Mouse (Mus musculus): ENCODE results near the gene Shisa6.

- TF ChIP-seq CTCF (IDR thresholded peaks at IDR 0.05; ENCODE audit: low read depth, low read length): no peak
- no peak for TF ChIP-seq GATA1 (IDR thresholded peaks at IDR 0.05; ENCODE audit: borderline replicate concordance, low read length)
- no peak for TF ChIP-seq GATA2 (IDR thresholded peaks at IDR 0.05; ENCODE audit: borderline replicate concordance, low read depth, low read length)
Measured at GRCm38 (mm10) chr11:66304396-66304795, 221.4 kb downstream of the Shisa6 start.

Data from G1E (cell line).